Mouse (Mus musculus) liver, adult 2 months (tissue): ENCODE results near the gene Gm21897.

ENCODE experiments used
- CTCF ChIP-seq: fragments of 200-500 bp; IDR thresholded peaks from 2 replicates; pipeline ENCODE4 v1.5.1; 2011; ENCODE audit warnings: low read depth, low read length, control low read depth
- POLR2A ChIP-seq: fragments of 200-500 bp; IDR thresholded peaks from 2 replicates; pipeline ENCODE4 v1.6.1; 2011; ENCODE audit warnings: low read length, control low read depth; ENCODE audit not compliant: insufficient read depth; ENCODE audit errors: extremely low read depth

DNA sequence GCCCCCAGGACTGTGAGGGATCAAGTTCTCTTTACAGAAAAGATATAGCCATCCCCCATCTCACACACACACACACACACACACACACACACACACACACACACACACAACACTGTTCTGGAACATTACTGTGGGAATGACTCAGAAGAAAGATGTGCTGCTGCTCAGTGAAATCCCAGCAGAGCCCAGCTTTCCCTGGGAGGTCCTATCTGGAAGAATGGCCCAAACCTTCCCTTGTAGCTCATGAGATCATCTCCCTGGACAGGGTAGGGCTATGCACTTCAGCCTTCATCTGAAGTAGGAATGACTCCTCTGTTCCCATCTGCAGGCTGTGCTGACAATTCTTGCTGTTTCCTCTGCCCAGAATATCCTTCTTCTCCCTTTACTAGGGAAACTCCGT lies 38.1 kb downstream of the Gm21897 start:
- TF ChIP-seq CTCF (no peak), POLR2A (no peak)
